Mouse (Mus musculus) midbrain, embryonic 13.5 days (tissue): ENCODE results near the gene Myadm. TPM values are rescaled to one million over a fixed set of nuclear protein-coding genes. Genes with fewer than 3 reads are reported as not detected.
A peak's percentile ranks its signal among the peaks of the same experiment; 100 is the strongest.
"Not testable (repeated sequence)": the region's sequence is repeated elsewhere in the genome, so short reads cannot be mapped to it uniquely, and the experiment has no call there.

Experiments used
- ATAC-seq: fragments of 200-750 bp; cut with Nextera tagmentation; 2 replicates; pipeline ENCODE4 v1.8.0; 2017; ENCODE audit warnings: mild to moderate bottlenecking, moderate TSS enrichment, moderate library complexity
- H3K27ac ChIP-seq: fragments of 300-500 bp; sonication (generic); 2 replicates; pipeline ENCODE4 v1.5.1; 2015; ENCODE audit warnings: inconsistent platforms, mild to moderate bottlenecking, moderate library complexity
- H3K27me3 ChIP-seq: fragments of 300-500 bp; sonication (generic); 2 replicates; pipeline ENCODE4 v1.6.1; 2015; ENCODE audit warnings: mild to moderate bottlenecking, inconsistent platforms
- H3K36me3 ChIP-seq: fragments of 300-500 bp; sonication (generic); 2 replicates; pipeline ENCODE4 v1.6.1; 2015; ENCODE audit warnings: mild to moderate bottlenecking, inconsistent platforms
- H3K4me1 ChIP-seq: fragments of 300-500 bp; sonication (generic); replicated peaks from 2 replicates; pipeline ENCODE4 v1.6.1; 2015; ENCODE audit warnings: inconsistent platforms
- H3K4me2 ChIP-seq: fragments of 300-500 bp; sonication (generic); replicated peaks from 2 replicates; pipeline ENCODE4 v1.6.1; 2015; ENCODE audit warnings: moderate library complexity, mild to moderate bottlenecking, inconsistent platforms
- H3K4me3 ChIP-seq: fragments of 300-500 bp; sonication (generic); replicated peaks from 2 replicates; pipeline ENCODE4 v1.5.1; 2015; ENCODE audit warnings: mild to moderate bottlenecking, inconsistent platforms
- H3K9ac ChIP-seq: fragments of 300-500 bp; sonication (generic); replicated peaks from 2 replicates; pipeline ENCODE4 v1.6.1; 2015; ENCODE audit warnings: mild to moderate bottlenecking, inconsistent platforms
- H3K9me3 ChIP-seq: fragments of 300-500 bp; sonication (generic); 2 replicates; pipeline ENCODE4 v1.6.1; 2016; ENCODE audit warnings: mild to moderate bottlenecking, inconsistent platforms
- WGBS: fragments of 180-500 bp; shearing (Covaris S2); methylation state at CpG from one replicate; pipeline ENCODE4 v1.1.7; 2015; 5-methylcytosine and 5-hydroxymethylcytosine counted together
- polyA plus RNA-seq: library from polyadenylated mRNA; unstranded; fragments of >200 nt; fragmentation: Nextera tagmentation; extraction: Ambion mirVana; gene quantifications from 2 replicates; pipeline ENCODE4 v1.2.1, GENCODE M21; 2015

The Myadm gene
- polyA plus RNA-seq, 1 experiment from 2014 or later, result 23.8 TPM

- H3K9ac ChIP-seq, result no peak overlapping the region
- WGBS, result 63% methylated on average over 6 of the region's 6 CpGs
- no peak overlapping the region for H3K27ac ChIP-seq
- no peak overlapping the region for H3K4me3 ChIP-seq
- H3K9me3 ChIP-seq, result no peaks in the 10 kb centered on the region
- H3K4me1 ChIP-seq, result no peaks in the 10 kb centered on the region
- ATAC-seq, result no peak
- no peaks in the 10 kb centered on the region for H3K36me3 ChIP-seq
- no peaks in the 10 kb centered on the region for H3K27me3 ChIP-seq
- H3K4me2 ChIP-seq, result no peak overlapping the region
Measured at GRCm38 (mm10) chr7:3275455-3276170, 13.3 kb upstream of the Myadm start.

GRCm38 (mm10) chr7:3276781-3277180, 12.1 kb upstream of the Myadm start:
- H3K4me1 ChIP-seq, H3K9ac ChIP-seq, H3K36me3 ChIP-seq, H3K4me2 ChIP-seq, H3K4me3 ChIP-seq, H3K9me3 ChIP-seq, ATAC-seq, H3K27ac ChIP-seq, H3K27me3 ChIP-seq: not testable (repeated sequence)
- 48% methylated on average over 4 of the region's 4 CpGs for WGBS

GRCm38 (mm10) chr7:3280080-3280653, 8.7 kb upstream of the Myadm start:
- H3K4me2 ChIP-seq, result no peak overlapping the region
- no peak overlapping the region for H3K4me3 ChIP-seq
- H3K4me1 ChIP-seq, result no peaks in the 10 kb centered on the region
- no peaks in the 10 kb centered on the region for H3K36me3 ChIP-seq
- H3K27me3 ChIP-seq, result no peaks in the 10 kb centered on the region
- no peak overlapping the region for H3K27ac ChIP-seq
- no peaks in the 10 kb centered on the region for H3K9me3 ChIP-seq
- no peak for ATAC-seq
- H3K9ac ChIP-seq, result no peak overlapping the region
- WGBS, result 59% methylated on average over 5 of the region's 5 CpGs

- no peaks in the 10 kb centered on the region for H3K4me1 ChIP-seq
- 47% methylated on average over 8 of the region's 8 CpGs for WGBS
- H3K27ac ChIP-seq, result no peak overlapping the region
- H3K4me2 ChIP-seq, result no peak overlapping the region
- H3K9ac ChIP-seq, result no peak overlapping the region
- H3K9me3 ChIP-seq, result no peaks in the 10 kb centered on the region
- no peaks in the 10 kb centered on the region for H3K27me3 ChIP-seq
- no peaks in the 10 kb centered on the region for H3K36me3 ChIP-seq
- no peak overlapping the region for H3K4me3 ChIP-seq
- no peak for ATAC-seq
Measured at GRCm38 (mm10) chr7:3280654-3281153, 8.2 kb upstream of the Myadm start.

GRCm38 (mm10) chr7:3281741-3282140, 7.1 kb upstream of the Myadm start:
- no peaks in the 10 kb centered on the region for H3K4me1 ChIP-seq
- WGBS, result 86% methylated on average over 6 of the region's 6 CpGs

GRCm38 (mm10) chr7:3283081-3283875, 5.6 kb upstream of the Myadm start:
- Histone ChIP-seq H3K36me3 (no peaks in the 10 kb centered on the region), H3K27ac (no peak overlapping the region), H3K9me3 (no peaks in the 10 kb centered on the region), H3K9ac (no peak overlapping the region), H3K27me3 (no peaks in the 10 kb centered on the region), H3K4me3 (no peak overlapping the region), H3K4me2 (no peak overlapping the region), H3K4me1 (no peaks in the 10 kb centered on the region)
- ATAC-seq, result no peak
- WGBS, result 89% methylated on average over 11 of the region's 11 CpGs

More at GRCm38 (mm10) chr7:3281741-3282140, 7.1 kb upstream of the Myadm start:
- H3K27me3 ChIP-seq, result no peaks in the 10 kb centered on the region
- H3K9me3 ChIP-seq, result no peaks in the 10 kb centered on the region
- H3K36me3 ChIP-seq, result no peaks in the 10 kb centered on the region
- ATAC-seq, result no peak
- no peak overlapping the region for H3K9ac ChIP-seq
- no peak overlapping the region for H3K4me3 ChIP-seq
- H3K4me2 ChIP-seq, result no peak overlapping the region
- H3K27ac ChIP-seq, result no peak overlapping the region

GRCm38 (mm10) chr7:3284604-3285003, 4.3 kb upstream of the Myadm start:
- H3K27ac ChIP-seq, result no peak overlapping the region
- H3K36me3 ChIP-seq, result no peaks in the 10 kb centered on the region
- no peak overlapping the region for H3K9ac ChIP-seq
- no peak overlapping the region for H3K4me2 ChIP-seq
- H3K4me3 ChIP-seq, result no peak overlapping the region
- 82% methylated on average over 10 of the region's 10 CpGs for WGBS
- ATAC-seq, result no peak
- H3K27me3 ChIP-seq, result no peaks in the 10 kb centered on the region
- no peaks in the 10 kb centered on the region for H3K9me3 ChIP-seq
- peaks cover 4% of the 10 kb centered on the region; the same call in 1 of the 2 replicates for H3K4me1 ChIP-seq

- Histone ChIP-seq H3K36me3 (no peaks in the 10 kb centered on the region), H3K4me3 (no peak overlapping the region), H3K27ac (no peak overlapping the region), H3K9ac (no peak overlapping the region), H3K4me2 (no peak overlapping the region), H3K9me3 (no peaks in the 10 kb centered on the region), H3K4me1 (peaks cover 18% of the 10 kb centered on the region), H3K27me3 (no peaks in the 10 kb centered on the region)
- ATAC-seq, result no peak
- 93% methylated on average over 5 of the region's 5 CpGs for WGBS
Measured at GRCm38 (mm10) chr7:3286036-3286435, 2.8 kb upstream of the Myadm start.

- no peak for ATAC-seq
- H3K27ac ChIP-seq, result no peak overlapping the region
- H3K36me3 ChIP-seq, result no peaks in the 10 kb centered on the region
- H3K9me3 ChIP-seq, result no peaks in the 10 kb centered on the region
- no peak overlapping the region for H3K4me3 ChIP-seq
- no peak overlapping the region for H3K4me2 ChIP-seq
- no peak overlapping the region for H3K9ac ChIP-seq
- 69% methylated on average over 7 of the region's 7 CpGs for WGBS
- no peaks in the 10 kb centered on the region for H3K27me3 ChIP-seq
- H3K4me1 ChIP-seq, result peaks cover 28% of the 10 kb centered on the region
Measured at GRCm38 (mm10) chr7:3287186-3287585, 1.7 kb upstream of the Myadm start.

- H3K9ac ChIP-seq, result peak overlapping the region; percentile 84
- H3K4me2 ChIP-seq, result peak overlapping the region; percentile 59
- WGBS, result under 1% methylated on average over 18 of the region's 18 CpGs
- peak overlapping the region; percentile 53 for H3K4me3 ChIP-seq
- H3K27ac ChIP-seq, result peak overlapping the region; percentile 80
- H3K27me3 ChIP-seq, result no peaks in the 10 kb centered on the region
- no peaks in the 10 kb centered on the region for H3K9me3 ChIP-seq
- peak; percentile 90 for ATAC-seq
- H3K36me3 ChIP-seq, result peaks cover 15% of the 10 kb centered on the region
- peaks cover 34% of the 10 kb centered on the region for H3K4me1 ChIP-seq
Measured at GRCm38 (mm10) chr7:3290257-3291033, 1.6 kb downstream of the Myadm start.

GRCm38 (mm10) chr7:3291197-3291596, 2.3 kb downstream of the Myadm start:
- WGBS, result 56% methylated on average over 6 of the region's 6 CpGs
- ATAC-seq, result peak; percentile 9; the same call in 1 of the 2 replicates
- peaks cover 20% of the 10 kb centered on the region for H3K36me3 ChIP-seq
- no peaks in the 10 kb centered on the region for H3K27me3 ChIP-seq
- H3K27ac ChIP-seq, result no peak overlapping the region
- H3K4me3 ChIP-seq, result peak overlapping the region; percentile 53
- peaks cover 34% of the 10 kb centered on the region for H3K4me1 ChIP-seq
- H3K9me3 ChIP-seq, result no peaks in the 10 kb centered on the region
- H3K4me2 ChIP-seq, result peak overlapping the region; percentile 59
- peak overlapping the region; percentile 84; the same call in 1 of the 2 replicates for H3K9ac ChIP-seq
